Mouse (Mus musculus) ES-E14 (cell line): ENCODE measurements around the gene Bak1.

Source experiments
- CHD2 ChIP-seq: IDR thresholded peaks from 2 replicates; pipeline ENCODE4 v1.6.1; 2014; ENCODE audit warnings: mild to moderate bottlenecking, low read depth, low read length, inconsistent platforms
- MAFK ChIP-seq: IDR thresholded peaks from 2 replicates; pipeline ENCODE4 v1.6.1; 2014; ENCODE audit warnings: mild to moderate bottlenecking, low read depth, low read length, inconsistent platforms; ENCODE audit not compliant: insufficient read depth
- ZC3H11A ChIP-seq: IDR thresholded peaks from 2 replicates; pipeline ENCODE4 v1.6.1; 2012; ENCODE audit warnings: low read depth, mild to moderate bottlenecking, inconsistent platforms, low read length, borderline replicate concordance
- ZNF384 ChIP-seq: IDR thresholded peaks from 2 replicates; pipeline ENCODE4 v1.6.1; 2012; ENCODE audit warnings: low read depth, low read length, inconsistent platforms

DNA sequence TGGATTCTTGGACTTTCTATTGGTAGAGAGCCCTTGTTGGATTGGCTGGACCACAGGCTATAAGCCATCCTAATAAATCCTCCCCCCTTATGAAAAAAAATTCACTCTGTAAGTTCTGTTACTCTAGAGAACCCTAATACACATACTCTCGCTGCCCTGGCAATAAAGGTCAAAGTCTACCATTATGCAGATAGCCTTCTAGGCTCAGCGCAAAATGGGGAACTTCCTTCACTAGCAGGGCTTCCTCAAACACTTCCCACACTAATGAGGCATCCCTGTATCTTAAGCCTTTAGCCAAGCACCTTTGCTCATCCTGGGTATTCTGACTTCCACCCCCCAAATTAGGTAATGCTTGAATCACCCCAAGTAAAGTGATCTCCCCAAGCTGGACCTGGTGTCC, 20.5 kb downstream of the Bak1 start:
- TF ChIP-seq ZNF384 (no peak), MAFK (no peak), CHD2 (no peak), ZC3H11A (no peak)
